Mouse (Mus musculus): ENCODE results near the gene Smtnl2. TPM values are rescaled to one million over a fixed set of nuclear protein-coding genes. Genes with fewer than 3 reads are reported as not detected.

The Smtnl2 gene
- polyA plus RNA-seq, 1 experiment: 3.4 TPM

DNA sequence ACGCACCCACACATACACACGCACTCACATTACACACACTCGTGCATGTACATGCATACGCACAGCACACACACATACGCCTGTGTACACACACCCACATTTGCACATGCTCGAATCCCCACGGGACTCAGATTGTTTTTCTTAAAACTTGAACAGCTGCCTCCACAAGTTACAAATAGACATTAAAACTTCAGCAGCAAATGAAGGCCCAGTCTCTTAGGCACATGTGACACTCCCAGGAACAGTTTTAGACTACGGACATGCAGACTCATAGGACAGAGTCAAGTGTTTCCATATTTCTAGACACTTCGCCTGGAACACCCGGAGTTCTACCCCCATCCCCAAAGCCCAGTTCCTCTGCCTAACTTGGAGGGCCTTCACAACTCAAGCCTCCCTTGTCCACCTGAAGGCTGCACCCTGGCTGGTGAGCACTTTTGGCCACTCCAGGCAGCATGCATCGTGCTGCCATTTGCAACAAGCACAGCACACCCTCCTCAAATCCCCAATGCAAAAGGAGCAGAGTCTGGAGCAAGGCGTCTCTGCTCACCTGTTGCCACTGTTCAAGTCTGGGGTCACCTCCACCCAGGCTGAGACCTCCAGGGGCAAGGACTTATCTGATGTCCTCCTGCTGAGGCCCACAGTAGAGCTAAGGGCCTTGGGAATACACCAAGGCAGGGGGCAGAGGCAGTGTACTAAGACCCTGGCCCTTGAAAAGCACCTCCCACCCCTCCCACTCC, 1.7 kb downstream of the Smtnl2 start:
- no peak for DNase-seq (ENCODE audit: low read depth)
- TF ChIP-seq CTCF (IDR thresholded peaks at IDR 0.05; ENCODE audit: borderline replicate concordance, extremely low read depth, insufficient read depth, insufficient read length): no peak
- no peak for TF ChIP-seq POLR2A (IDR thresholded peaks at IDR 0.05; ENCODE audit: borderline replicate concordance, extremely low read depth, insufficient read depth, insufficient read length, poor library complexity, severe bottlenecking)

DNA sequence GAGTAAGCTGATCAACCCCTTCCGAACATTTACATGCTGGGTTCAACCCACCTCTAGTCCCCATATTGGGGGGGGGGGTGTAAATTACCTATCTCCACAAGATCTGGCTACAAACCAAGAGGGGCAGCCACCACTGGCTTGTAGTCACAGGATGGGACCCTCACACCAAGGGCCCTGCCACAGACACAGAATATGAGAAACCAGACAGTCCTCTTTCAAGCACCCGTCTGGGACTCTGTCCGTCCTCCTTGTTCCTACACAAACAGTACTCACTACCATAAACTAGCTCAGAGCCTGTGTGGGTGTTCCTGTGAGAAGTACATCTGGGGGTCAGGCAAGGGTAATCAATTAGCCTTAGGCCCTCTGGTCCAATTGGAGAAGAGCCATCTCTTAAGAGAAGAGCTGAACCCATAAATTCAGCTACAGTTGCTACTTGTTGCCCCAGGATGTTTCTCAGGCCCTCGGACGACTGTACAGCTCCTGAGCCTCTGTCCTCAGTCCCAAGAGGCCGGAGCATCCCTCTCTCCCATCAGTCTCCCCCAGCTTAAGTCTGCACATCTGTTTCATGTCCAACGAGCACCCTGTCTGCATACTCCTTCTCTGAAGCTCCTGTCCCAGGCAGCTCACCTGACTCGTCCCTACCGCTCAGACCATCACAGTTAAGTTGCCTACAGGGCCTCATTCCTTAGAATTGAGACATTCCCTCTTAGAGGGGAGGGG, 2.9 kb downstream of the Smtnl2 start:
- DNase-seq (ENCODE audit: low read depth): no peak
- no peak for TF ChIP-seq POLR2A (IDR thresholded peaks at IDR 0.05; ENCODE audit: borderline replicate concordance, extremely low read depth, insufficient read depth, insufficient read length, poor library complexity, severe bottlenecking)

DNA sequence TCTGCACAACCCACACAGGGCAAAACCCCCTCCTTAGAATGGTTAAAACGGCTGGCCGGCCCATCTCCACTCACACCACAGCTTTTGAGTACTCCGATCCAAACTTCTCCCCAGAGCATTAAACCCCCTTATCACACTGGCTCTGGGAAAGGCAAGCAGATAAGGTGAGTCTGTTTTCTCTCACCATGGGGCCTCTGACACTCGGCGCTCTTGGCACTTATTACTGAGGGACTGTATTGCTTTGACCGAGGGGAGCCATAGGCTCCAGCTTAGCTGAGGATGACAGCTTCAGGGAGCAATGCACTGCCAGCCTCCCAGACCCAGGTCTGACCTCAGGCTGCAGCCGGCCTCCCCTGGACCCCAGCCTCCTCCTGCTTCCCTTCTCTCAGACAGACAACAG, 3.9 kb downstream of the Smtnl2 start:
- DNase-seq (ENCODE audit: low read depth): no peak
- TF ChIP-seq POLR2A (IDR thresholded peaks at IDR 0.05; ENCODE audit: borderline replicate concordance, extremely low read depth, insufficient read depth, insufficient read length, poor library complexity, severe bottlenecking): no peak
- no peak for TF ChIP-seq CTCF (IDR thresholded peaks at IDR 0.05; ENCODE audit: borderline replicate concordance, extremely low read depth, insufficient read depth, insufficient read length)

DNA sequence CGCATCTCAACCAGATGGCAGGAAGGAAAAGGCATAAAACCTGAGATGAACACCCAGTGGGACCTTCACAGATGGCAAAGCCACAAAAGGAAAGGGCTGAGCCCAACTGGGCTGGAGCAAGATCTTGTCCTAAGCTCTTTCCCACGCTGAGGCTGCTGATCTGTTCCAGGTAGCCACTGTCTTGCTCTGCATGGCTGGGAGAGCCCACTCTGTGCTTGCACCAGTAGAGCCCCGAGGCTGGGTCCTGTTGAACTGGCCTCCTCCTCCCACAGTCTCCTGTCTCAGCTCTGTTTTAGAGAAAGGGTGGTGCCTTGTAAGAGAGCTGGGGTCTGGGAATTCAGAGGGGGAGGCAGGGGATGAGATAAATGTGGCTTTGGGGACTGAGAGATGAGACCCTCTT, 4.4 kb downstream of the Smtnl2 start:
- TF ChIP-seq POLR2A (IDR thresholded peaks at IDR 0.05; ENCODE audit: borderline replicate concordance, extremely low read depth, insufficient read depth, insufficient read length, poor library complexity, severe bottlenecking): no peak
- TF ChIP-seq CTCF (IDR thresholded peaks at IDR 0.05; ENCODE audit: borderline replicate concordance, extremely low read depth, insufficient read depth, insufficient read length): no peak

DNA sequence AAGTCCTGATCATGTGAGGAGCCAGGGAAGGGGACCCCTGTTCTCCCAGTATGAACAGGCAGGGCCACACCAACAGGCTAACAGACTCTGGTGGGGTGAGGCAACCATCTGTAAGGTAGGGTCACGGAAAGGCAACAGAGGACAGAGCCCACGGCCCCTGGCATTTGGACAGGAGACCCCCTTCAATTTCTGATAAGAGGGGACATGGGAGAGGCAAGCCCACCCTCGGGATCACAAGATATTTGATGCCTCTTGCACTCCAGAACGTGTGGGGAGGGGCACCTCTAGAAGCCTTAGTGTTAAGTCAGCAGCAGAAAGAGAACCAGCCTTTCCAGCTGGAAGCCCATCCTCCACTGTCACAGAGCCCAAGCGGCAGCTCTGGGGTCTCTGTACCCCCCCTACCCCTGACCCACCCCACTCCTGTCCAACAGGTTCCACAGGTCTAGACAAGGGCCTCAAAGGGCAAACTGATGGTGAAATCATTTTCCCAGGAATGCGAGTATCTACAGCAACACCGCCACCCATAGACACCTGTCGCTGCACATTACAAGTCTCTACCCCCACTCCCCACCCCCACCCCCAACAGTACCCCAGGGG, 5.3 kb downstream of the Smtnl2 start:
- no peak for TF ChIP-seq POLR2A (IDR thresholded peaks at IDR 0.05; ENCODE audit: borderline replicate concordance, extremely low read depth, insufficient read depth, insufficient read length, poor library complexity, severe bottlenecking)
- TF ChIP-seq CTCF (IDR thresholded peaks at IDR 0.05; ENCODE audit: borderline replicate concordance, extremely low read depth, insufficient read depth, insufficient read length): no peak
- DNase-seq (ENCODE audit: low read depth): no peak

More for the DNA sequence above, 4.4 kb downstream of the Smtnl2 start:
- no peak for DNase-seq (ENCODE audit: low read depth)

DNA sequence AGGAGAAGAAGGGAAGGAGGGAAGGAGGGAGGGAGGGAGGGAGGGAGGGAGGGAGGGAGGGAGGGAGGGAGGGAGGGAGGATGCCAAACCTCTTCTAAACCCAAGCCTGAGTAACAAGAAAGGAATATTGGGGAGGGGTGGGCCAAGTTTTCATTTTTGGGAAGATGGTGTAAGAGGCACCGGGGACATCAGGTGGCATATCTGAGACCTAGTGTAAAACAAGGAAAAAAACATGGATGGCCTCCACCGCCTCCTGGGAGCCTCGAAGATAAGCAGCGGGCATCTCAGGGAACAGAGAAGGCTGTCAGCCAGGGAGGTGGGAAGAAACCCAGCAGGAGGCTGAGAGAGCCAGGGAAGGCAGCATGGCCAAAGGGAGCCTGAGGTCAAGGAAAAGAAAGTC, 6.0 kb downstream of the Smtnl2 start:
- DNase-seq (ENCODE audit: low read depth): no peak
- TF ChIP-seq CTCF (IDR thresholded peaks at IDR 0.05; ENCODE audit: borderline replicate concordance, extremely low read depth, insufficient read depth, insufficient read length) (no peak), POLR2A (IDR thresholded peaks at IDR 0.05; ENCODE audit: borderline replicate concordance, extremely low read depth, insufficient read depth, insufficient read length, poor library complexity, severe bottlenecking) (no peak)

DNA sequence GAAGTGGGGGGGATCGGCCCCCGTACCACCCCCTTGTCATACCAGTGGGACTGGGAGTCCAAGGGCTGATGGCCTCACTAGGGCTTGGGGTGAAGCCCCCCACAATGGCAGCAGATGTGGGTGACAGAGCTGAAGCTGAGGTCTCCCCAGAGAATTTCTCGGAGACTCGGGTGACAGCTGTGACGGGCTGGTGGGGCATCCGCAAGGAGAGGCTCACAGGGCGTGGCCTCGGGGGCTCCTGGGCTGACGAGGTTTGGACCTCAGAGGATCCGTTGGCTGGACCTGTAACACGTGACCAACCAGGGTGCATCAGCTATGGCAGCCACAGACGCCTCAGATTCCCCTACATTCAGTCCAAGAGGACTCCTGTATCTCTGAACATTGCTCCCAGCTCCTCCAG, 8.5 kb downstream of the Smtnl2 start:
- TF ChIP-seq CTCF (IDR thresholded peaks at IDR 0.05; ENCODE audit: borderline replicate concordance, extremely low read depth, insufficient read depth, insufficient read length) (no peak), POLR2A (IDR thresholded peaks at IDR 0.05; ENCODE audit: borderline replicate concordance, extremely low read depth, insufficient read depth, insufficient read length, poor library complexity, severe bottlenecking) (no peak)

DNA sequence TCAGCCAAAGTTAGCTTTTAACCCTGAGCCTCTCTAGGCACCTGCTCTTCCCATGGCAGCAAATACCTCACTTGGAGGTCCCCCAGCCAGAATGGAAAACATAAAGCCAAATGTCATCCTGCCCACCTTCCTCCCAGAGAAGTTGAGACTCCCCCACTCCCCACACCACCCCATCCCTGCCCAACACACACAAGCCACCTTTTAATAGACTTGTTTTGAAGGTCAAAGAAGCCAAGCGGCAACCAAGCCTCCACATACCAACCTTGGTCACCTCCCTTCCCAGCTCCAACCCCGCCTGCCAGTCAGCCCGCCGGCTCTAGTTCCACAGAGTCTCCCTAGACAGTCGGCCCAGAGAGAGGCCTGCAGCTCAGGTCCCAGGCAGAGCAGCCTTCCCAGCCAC, 9.5 kb downstream of the Smtnl2 start:
- no peak for DNase-seq (ENCODE audit: low read depth)
- TF ChIP-seq POLR2A (IDR thresholded peaks at IDR 0.05; ENCODE audit: borderline replicate concordance, extremely low read depth, insufficient read depth, insufficient read length, poor library complexity, severe bottlenecking): no peak
- no peak for TF ChIP-seq CTCF (IDR thresholded peaks at IDR 0.05; ENCODE audit: borderline replicate concordance, extremely low read depth, insufficient read depth, insufficient read length)

More for the DNA sequence above, 8.5 kb downstream of the Smtnl2 start:
- no peak for DNase-seq (ENCODE audit: low read depth)

DNA sequence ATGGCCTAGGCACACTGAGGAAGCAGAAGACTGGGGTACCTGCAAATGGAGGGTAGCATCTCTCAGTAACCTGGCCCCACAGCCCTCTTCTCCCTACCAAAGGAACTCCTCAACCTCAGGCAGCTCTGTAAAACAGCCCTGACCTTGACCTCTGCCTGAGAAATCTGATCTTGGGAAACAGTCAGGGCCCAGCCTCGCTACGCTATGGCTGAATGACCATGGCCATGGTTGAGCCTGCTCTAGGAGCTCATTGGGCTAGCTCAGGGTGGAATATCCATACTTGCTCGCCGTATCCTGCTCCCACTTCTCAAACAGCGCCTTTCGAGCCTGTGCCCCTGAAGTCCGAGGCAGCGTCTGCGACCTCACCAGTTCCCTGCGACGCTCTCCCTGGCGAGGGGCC, 10.4 kb downstream of the Smtnl2 start:
- DNase-seq (ENCODE audit: low read depth): no peak
- no peak for TF ChIP-seq POLR2A (IDR thresholded peaks at IDR 0.05; ENCODE audit: borderline replicate concordance, extremely low read depth, insufficient read depth, insufficient read length, poor library complexity, severe bottlenecking)
- TF ChIP-seq CTCF (IDR thresholded peaks at IDR 0.05; ENCODE audit: borderline replicate concordance, extremely low read depth, insufficient read depth, insufficient read length): no peak

DNA sequence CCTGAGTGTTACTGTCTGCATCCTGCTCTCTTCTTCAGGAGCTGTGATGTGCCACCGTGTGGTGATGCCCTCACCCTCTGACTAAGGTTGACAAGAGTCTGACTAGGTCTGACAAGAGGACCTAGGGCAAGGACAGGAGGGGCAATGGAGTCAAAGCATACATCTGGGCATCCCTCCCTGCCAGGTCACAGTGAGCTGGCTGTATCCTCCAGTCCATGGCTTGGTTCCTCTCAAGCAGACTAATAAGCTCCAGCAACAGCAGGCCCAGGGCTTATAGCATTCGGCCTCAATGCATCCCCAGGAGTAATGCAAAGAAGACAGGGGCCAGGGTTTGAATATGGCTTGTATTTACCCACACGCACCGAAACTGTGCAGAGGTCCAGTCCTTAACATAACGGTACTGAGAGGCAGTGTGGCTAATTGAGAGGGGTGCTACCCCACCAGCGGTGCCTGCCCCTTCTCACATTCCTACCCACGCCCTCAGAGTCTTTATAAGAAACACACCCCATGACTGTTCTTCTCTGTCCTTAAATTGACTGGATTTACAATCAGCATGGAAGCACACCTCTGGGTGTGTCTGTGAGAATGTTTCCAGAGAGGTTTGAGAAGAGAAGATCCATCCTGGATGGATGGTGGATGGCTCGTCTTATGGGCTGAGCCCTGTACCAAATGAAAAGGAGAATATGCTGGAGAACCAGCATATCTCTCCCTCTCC, 13.5 kb downstream of the Smtnl2 start:
- DNase-seq (ENCODE audit: low read depth): no peak
- TF ChIP-seq CTCF (IDR thresholded peaks at IDR 0.05; ENCODE audit: borderline replicate concordance, extremely low read depth, insufficient read depth, insufficient read length) (no peak), POLR2A (IDR thresholded peaks at IDR 0.05; ENCODE audit: borderline replicate concordance, extremely low read depth, insufficient read depth, insufficient read length, poor library complexity, severe bottlenecking) (no peak)

DNA sequence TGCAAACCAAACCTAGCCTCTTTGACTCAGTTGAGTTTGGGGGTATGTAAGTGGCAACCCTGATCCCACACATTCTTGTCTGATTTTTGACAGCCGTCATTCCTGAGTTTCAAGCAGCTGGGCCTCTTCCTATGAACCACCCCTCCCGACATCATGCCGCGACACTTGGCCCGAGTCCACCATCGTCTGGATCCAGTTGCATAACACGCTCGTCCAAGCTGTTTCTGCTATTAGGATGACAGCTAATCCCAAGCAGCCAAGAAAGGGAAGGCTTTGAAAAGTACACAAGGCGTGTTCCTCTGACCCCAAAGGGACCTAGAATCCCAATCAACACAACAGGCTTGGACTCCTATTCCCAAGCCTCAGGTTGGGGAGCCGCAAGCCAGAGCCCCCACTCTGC, 14.4 kb downstream of the Smtnl2 start:
- TF ChIP-seq CTCF (IDR thresholded peaks at IDR 0.05; ENCODE audit: borderline replicate concordance, extremely low read depth, insufficient read depth, insufficient read length) (no peak), POLR2A (IDR thresholded peaks at IDR 0.05; ENCODE audit: borderline replicate concordance, extremely low read depth, insufficient read depth, insufficient read length, poor library complexity, severe bottlenecking) (no peak)
- peak; percentile 31 for DNase-seq (ENCODE audit: low read depth)
